Mouse (Mus musculus) erythroblast, adult 5-6 weeks (primary cell): Measurements from ENCODE around the gene Treml1. TPM values are rescaled to one million over a fixed set of nuclear protein-coding genes. Genes with fewer than 3 reads are reported as not detected.
"Not testable (repeated sequence)": the region's sequence is repeated elsewhere in the genome, so short reads cannot be mapped to it uniquely, and the experiment has no call there.

Source experiments
- ATAC-seq: replicated peaks from 2 replicates; pipeline ENCODE4 v1.8.0; 2016; ENCODE audit warnings: moderate number of reproducible peaks, mild to moderate bottlenecking, moderate TSS enrichment, inconsistent platforms; ENCODE audit not compliant: poor library complexity, low FRiP score, severe bottlenecking
- total RNA-seq, 2 experiments: library from RNA; stranded (forward) in 1 of 2; stranded (reverse) in 1 of 2; fragments of 150-400 nt in 1 of 2; fragments of 200-764, 138-1000 nt in 1 of 2; gene quantifications; 2 replicates each; pipeline versions ENCODE4 v1.2.3 to v1.2.4; 2015 to 2017; ENCODE audit warnings: low replicate concordance in 2 of 2

Gene Treml1
- total RNA-seq (2015; ENCODE audit: low replicate concordance) (not detected in 2 replicates), total RNA-seq (2017; ENCODE audit: low replicate concordance) (0.34 and 1.3 TPM in 2 replicates)

DNA sequence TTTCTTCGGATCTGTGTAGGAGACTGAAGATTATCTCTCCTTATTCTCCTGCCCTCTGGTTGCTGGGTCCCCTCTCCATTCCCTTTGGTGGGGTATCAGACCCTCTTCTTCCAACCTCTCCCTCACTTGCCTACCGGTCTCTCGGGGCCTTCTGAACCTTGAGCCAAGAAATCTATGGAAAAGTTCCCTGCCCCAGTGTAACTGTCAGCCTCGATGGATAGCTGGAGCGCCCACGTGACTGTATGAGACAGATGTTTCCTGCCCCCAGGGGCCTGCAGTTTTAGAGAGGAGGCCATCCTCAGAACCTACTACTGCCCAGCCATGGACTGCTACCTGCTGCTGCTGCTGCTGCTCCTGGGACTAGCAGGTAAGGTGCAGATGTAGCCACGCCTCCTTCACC lies at the start of gene Treml1:
TSS of gene Treml1 (plus strand) at position 301 of the 400 bp plus-strand sequence.
- ATAC-seq = no peak

- no peak for ATAC-seq
Measured at GRCm38 (mm10) chr17:48312124-48312523, 47.6 kb upstream of the Treml1 start.

DNA sequence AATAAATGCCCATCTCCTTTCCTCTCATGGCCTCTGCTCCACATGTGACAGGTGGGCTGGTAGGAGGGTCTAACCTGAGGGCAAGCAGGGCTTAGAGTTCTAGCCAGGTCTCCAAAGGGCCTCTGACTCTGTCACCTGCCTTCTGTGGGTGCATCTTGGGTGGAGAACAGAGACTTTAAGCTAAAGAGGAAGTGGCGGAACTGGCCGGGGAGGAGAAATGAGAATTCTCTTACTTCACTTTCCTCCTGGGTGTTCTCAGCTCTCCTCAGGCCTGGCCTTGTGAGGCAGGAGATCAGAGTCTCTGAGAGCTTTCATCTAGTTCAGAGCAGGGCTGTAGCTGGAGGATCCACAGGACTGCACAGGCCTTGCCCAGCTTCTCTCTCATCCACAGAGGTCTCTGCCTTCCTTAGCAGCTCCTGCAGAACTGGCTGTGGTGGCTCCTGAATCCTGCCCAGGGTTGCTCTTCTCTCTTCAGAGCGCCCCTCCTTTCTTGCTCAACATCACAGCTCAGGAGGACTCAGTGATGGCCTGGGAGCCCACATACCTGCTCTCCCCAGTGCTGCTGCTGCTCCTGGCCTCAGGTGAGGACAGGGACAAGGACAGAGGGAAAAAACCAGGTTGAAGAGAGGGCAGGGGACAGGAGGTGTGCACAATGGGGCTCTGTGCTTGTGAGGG lies 43.7 kb upstream of the Treml1 start, which contains the start of gene B430306N03Rik:
TSS of gene B430306N03Rik (plus strand) at position 237 of the 675 bp plus-strand sequence.
- not testable (repeated sequence) for ATAC-seq

- no peak for ATAC-seq
Measured at GRCm38 (mm10) chr17:48318686-48319085, 41.0 kb upstream of the Treml1 start.

- no peak for ATAC-seq
Measured at GRCm38 (mm10) chr17:48321279-48321678, 38.4 kb upstream of the Treml1 start.

DNA sequence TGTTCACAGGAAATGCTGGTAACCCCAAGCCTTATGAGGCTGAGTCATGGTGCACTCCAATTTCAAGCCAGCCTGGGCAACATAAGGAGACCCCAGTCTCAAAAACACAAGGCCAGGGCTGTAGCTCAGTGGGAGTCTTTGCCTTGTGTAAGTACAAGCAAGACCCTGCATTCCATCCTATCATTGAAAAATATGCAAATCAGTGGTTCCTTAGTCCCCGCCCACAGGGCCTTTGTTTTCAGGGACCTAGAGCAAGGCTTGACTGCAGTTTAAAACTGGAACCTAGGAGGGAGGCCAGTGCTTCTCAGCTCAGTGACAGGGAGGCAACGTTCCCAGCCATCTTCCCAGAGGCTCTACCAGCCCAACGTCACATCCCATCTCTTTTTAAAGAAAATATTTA lies 36.5 kb upstream of the Treml1 start:
- no peak for ATAC-seq

DNA sequence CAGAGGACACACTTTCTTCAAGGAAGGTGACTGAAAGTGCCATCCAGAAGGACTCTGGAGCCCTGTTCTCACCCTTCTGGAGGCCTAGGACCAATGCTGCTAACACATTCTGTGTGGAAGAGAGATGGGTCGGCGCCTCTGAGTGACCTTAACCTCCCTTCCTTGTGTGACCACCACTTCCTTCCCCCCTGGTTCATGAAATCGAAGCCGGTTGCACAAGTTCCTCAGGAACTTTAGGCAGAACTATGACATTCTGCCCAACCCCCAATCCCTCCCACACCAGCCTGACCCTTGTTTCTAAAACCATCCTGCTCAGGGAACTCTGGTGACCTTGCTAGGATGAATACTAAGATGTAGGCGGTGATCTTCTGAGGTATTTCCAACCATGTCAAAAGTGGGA lies 35.5 kb upstream of the Treml1 start:
- ATAC-seq = no peak

DNA sequence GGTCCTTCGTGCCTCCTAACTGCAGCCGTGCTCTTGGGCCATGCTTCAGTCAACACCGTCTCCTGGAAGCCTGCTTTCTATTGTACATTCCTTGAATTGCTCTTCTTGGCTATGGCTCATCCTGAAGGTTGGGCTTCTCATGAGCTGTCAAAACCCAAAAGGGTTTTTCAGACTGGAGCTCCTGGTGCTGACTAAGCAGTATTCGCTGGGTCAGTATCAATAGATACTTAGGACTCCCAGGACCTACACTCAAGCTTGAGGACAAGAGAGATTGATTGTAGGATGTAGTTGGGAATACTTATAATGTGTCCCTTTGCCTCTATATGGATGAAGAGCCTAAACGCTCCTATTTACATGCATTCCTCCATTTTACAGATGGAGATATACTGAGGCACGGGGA lies 34.6 kb upstream of the Treml1 start:
- ATAC-seq = no peak

GRCm38 (mm10) chr17:48325638-48326037 lies 34.1 kb upstream of the Treml1 start:
- ATAC-seq = no peak

- ATAC-seq = no peak
Measured at GRCm38 (mm10) chr17:48326656-48327055, 33.1 kb upstream of the Treml1 start.

DNA sequence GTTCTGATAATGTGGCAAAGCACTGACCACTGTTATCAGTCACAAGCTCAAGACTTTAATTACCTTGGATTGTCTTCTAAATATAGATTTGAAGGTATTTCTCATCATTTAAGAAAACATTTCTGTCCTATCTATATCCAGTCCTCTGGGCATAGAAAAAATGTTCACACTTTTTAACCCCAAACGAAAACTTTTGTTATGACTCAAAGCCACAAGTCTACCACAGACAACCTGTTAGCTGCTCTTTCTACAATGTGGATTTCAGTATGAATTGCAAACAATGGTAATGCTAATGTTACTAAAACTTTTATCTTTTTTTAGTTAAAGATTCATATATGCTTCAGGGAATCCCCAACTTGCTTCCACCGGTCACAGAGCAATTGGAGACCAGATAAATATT lies 27.2 kb upstream of the Treml1 start:
- no peak for ATAC-seq

- no peak for ATAC-seq
Measured at GRCm38 (mm10) chr17:48334186-48334585, 25.5 kb upstream of the Treml1 start.

DNA sequence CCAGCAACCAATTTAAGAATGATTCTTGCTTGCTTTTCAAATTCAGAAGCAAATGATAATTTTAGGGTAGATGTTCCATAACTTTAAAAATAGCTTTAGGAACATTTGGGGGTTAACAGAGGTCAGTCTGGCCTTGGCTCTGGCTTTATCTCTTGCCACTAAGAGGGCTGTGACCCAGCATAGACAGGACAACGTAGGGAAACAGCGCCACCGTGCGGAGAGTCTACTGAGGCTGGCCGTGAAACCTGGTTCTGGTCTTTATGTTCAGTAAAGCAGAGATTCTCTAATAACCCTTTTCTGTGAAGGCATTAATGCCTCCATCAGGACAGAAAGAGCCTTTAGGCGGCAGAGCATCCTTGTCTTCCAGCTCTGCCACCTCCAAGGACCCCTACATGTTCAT lies 22.9 kb upstream of the Treml1 start:
- peak; percentile 88 for ATAC-seq

DNA sequence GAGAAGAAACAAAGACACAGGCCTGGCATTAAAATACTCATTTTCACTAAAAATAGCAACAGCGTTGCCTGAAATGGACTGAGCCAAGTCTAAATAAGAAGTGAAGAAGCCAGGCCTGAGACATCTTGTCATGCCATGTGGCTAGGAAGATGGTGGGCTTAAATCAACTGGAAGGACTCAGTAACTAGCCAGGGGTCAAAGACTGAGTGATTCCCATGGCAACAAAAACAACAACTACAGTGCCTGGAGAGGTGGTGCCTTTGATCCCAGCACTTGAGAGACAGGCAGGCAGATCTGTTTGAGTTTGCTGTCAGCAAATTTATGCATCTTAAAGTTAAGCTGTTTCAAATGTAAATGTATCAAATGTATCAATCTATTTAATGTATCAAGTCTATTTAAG lies 19.4 kb upstream of the Treml1 start:
- no peak for ATAC-seq

DNA sequence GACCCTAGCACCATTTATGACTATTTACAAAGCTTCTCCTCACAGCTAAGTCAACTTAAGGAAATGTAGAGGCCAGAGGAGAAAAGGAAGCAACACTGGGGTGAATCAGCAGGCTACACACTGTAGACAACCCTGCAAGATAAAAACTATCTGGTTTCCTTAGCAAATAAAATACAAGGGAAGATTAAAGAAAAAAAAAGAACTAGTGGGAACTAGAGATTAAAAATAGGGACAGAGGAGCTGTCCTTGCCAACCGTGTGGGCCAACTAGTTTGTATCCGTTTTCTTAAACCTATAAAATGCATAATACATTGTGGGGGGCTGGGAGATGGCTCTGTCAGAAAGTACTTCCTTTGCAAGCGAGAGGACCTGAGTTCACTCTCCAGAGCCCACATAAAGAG lies 17.8 kb upstream of the Treml1 start:
- no peak for ATAC-seq

DNA sequence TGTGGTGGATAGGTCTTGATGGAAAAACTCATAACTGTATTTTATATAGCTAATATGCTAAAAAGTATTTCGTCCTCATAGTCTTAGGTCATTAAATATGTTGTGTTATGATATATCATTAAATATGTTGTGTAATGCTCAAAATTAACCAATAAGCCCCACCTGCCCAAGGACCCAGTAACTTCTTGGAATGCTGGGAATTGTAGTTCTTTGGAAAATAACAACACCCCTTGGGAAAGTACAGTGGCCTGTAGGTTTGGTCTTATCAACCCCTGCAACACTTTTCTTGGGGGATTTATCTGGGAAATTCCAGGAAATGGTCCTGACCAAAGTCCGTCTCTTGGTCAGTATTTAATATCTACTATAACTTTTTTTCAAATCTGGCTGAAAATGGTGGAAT lies 16.7 kb upstream of the Treml1 start:
- ATAC-seq = no peak

- no peak for ATAC-seq
Measured at GRCm38 (mm10) chr17:48345824-48346223, 13.9 kb upstream of the Treml1 start.

GRCm38 (mm10) chr17:48346231-48346630 lies 13.5 kb upstream of the Treml1 start, which contains the start of gene Trem2:
Gene Trem2 (plus strand): TSS chr17:48346401.
- ATAC-seq = no peak

GRCm38 (mm10) chr17:48346834-48347233 lies 12.9 kb upstream of the Treml1 start:
- no peak for ATAC-seq

- ATAC-seq = no peak
Measured at GRCm38 (mm10) chr17:48347287-48347686, 12.4 kb upstream of the Treml1 start.

DNA sequence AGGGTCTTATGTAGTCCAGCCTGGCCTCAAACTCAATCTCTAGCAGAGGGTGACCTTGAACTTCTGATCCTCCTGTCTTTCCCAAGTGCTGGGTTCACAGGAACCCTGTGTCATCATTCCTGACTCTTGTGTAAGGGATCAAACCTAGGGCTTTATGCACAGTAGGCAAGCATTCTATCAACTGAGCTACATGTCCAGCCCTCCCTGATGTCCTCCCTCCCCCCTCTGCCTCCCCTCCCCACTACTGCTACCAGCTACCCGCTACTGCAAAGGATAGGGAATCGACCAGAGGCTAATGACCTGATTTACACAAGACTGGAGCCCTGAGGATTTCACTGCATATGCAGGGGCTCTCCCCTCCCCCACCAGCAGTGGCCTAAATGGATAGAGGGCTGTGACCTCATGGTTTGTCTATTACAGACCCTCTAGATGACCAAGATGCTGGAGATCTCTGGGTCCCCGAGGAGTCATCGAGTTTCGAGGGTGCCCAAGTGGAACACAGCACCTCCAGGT lies 9.0 kb upstream of the Treml1 start:
- ATAC-seq = no peak

- not testable (repeated sequence) for ATAC-seq
Measured at GRCm38 (mm10) chr17:48352976-48353375, 6.7 kb upstream of the Treml1 start.
